Mouse (Mus musculus) layer of hippocampus, adult 2 months (tissue): ENCODE measurements at regions not wholly inside any gene's neighbourhood (a gene's known extent, or its start where the extent isn't known, plus 50 kb on each side); places are given as distances from the start of the nearest gene placed in this dataset.
A peak's percentile ranks its signal among the peaks of the same experiment; 100 is the strongest.

Experiments used
- DNase-seq, 2 experiments: peaks; one replicate each; pipeline ENCODE4 v3.0.0; 2022; ENCODE audit warnings: low spot score in 2 of 2
- H3K27ac ChIP-seq: fragments of 200-600 bp; 2 replicates; pipeline ENCODE4 v1.8.1; 2022
- H3K4me3 ChIP-seq: fragments of 200-600 bp; 2 replicates; pipeline ENCODE4 v1.8.1; 2022; ENCODE audit warnings: mild to moderate bottlenecking
- CTCF ChIP-seq: fragments of 200-600 bp; conservative IDR thresholded peaks from 2 replicates; pipeline ENCODE4 v1.8.1; 2022; ENCODE audit warnings: antibody characterized with exemption, mild to moderate bottlenecking, moderate library complexity

DNA sequence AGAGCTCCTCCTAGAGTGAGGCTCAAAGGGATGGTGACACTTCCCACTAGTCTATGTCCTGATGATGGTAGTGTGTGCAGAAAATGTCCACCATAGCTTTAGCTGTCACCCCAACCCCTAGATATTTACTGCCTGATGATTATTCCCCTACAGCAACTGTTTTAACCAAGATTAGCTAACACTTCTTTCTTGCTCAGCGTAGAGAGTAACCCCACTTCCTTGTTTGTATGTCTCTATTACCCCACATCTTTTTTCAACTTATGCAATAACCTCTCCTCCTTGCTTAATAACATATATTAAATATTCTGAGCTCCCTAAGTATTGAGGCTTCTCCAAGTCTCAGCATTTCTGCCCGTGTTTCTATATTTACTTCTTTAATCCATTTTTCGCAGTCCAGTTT, 404.2 kb upstream of the Cntn3 start:
- DNase-seq: no peak
- H3K4me3 ChIP-seq: no peak overlapping the region
- TF ChIP-seq CTCF: no peak
- no peak overlapping the region for H3K27ac ChIP-seq

DNA sequence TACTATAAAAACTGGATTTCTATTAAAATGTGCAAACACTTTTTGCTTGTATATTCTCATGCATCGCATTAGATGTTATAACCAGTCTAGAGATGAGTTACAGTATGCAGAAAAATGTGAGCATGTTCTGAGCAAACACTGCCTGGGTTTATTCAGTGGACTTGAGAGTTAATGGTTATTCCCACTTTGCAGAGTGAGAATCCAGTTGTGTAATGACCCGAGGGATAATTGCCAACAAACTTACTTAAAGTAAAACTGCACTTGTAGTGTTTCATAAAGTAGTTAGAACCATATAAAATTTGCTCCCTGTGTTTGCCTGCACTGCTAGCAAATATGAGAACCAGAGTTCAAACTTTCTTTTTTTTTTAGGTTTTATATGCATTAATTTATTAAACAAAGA, 450.4 kb upstream of the Cntn3 start:
- no peak for TF ChIP-seq CTCF
- DNase-seq: no peak
- no peak overlapping the region for H3K4me3 ChIP-seq
- no peak overlapping the region for H3K27ac ChIP-seq

DNA sequence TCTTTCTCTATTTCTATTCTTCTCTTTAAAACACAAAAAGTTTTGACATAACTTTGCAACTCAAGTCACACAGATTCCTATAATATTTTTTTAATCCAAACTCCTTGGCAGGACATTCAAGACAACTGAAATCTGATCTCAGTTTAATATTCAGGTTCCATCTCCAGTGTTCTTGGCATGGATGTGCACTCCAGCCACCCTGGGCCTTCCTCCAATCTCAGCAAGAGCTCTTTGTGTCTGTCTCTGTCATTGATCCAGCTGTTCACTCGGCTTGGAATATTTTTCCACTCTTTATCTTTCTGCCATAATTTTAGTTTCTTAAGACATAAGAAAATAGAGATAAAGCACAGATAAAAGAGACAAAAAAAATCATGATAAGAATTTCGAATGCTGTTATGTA, 451.1 kb upstream of the Cntn3 start:
- no peak overlapping the region for H3K4me3 ChIP-seq
- H3K27ac ChIP-seq: no peak overlapping the region
- TF ChIP-seq CTCF: no peak
- DNase-seq: peak in 1 of 2 experiments; percentile 19

DNA sequence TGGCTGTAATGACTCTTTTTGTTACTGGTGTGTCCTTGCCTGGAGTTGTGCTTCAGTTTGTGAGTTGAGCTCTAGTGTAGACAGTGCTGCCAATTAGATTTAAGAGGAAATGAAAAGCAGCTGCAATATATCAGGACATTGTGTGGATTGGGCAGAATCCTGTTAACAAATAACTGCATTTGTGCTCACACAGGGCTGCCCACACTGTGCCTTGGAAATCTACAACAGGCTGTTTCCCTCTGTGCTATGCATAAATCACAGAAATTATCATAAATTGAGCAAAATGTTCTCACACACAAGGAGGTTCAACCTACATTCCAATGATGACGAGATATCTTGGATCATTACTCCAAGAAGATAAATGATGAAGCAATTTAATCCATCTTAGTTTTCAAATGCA, 455.2 kb upstream of the Cntn3 start:
- TF ChIP-seq CTCF: no peak
- H3K27ac ChIP-seq: peak overlapping the region; percentile 37; the same call in 1 of the 2 replicates
- no peak overlapping the region for H3K4me3 ChIP-seq
- DNase-seq: peak; percentile 25 to 65

DNA sequence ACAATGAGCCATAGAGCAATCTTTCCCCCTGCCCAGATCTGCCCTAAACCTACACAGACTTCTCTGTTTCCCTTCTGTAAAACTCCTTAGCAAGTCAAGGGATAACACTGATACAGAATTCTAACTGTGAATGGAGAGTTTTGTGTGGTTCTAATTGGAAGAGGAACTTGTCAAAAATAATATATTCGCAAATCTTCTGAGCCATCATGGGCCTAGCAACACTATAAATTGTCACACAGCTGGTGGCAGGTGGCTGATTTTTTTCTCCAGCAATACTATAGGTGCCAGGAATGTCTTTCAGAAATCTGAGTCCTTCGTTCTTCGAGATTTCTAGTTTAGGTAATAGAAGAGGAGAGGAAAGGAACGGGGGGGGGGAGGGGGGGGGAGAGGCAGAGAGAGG, 460.5 kb upstream of the Cntn3 start:
- H3K27ac ChIP-seq: no peak overlapping the region
- no peak overlapping the region for H3K4me3 ChIP-seq
- no peak for TF ChIP-seq CTCF
- no peak for DNase-seq

DNA sequence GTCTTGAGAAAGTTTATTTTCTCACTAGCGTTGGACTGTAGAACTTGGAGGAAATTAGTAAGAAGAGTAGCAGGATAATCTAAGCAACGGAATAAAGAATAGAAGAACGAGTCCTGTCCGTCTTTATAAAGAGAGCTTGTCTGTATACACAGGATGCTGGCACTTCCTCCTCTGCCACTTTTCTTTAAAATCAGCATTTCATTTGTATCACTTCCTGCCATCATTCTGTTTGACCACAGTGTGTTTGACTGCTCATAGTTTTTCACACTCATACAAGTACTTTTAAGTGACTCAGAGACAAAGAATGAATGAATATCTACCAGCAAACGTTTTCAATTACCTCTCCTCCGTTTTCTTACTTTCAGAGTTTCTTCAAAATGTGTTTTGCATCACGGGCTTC, 461.0 kb upstream of the Cntn3 start:
- Histone ChIP-seq H3K4me3 (no peak overlapping the region), H3K27ac (no peak overlapping the region)
- DNase-seq: no peak
- TF ChIP-seq CTCF: no peak

DNA sequence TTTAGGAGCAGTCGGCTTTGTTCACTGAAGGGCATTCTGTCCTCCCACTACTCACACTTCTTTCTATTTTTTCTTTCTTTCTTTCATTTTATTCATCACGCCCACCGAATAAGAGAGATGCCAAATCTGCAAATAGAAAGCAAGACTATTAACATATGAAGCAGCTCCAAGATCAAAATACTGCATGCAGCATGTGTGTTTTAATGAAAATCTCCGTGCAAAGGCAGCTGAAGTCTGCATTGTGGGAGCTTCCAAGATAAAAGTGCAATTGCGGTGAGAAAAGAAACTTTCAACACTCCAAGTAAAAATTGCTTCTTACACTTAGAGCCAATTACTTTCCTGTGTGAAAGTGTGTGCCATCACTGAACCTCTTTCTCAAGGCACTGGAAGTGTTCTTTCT, 449.8 kb upstream of the Chl1 start:
- no peak overlapping the region for H3K27ac ChIP-seq
- H3K4me3 ChIP-seq: no peak overlapping the region
- TF ChIP-seq CTCF: no peak
- DNase-seq: peak in 1 of 2 experiments; percentile 56

DNA sequence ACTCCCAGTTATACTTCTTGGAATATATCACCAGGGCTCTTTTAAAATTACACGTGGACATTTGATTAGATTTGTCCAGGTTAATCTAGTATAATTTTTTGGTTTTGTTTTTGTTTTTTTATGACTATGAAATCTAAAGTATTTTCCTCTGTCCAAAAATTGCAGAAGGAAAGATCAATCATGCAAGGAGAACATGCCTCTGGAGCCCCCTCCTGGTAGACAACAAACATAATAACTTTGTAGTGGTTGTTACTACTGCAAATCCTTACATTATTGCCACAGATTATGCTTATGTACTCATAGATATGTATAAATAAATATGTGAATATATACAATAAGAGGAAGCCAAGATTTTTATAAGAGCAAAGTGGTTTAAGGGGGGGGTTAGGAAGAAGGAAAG, 404.2 kb upstream of the Chl1 start:
- DNase-seq: peak in 1 of 2 experiments; percentile 15
- no peak overlapping the region for H3K27ac ChIP-seq
- TF ChIP-seq CTCF: peak; percentile 76
- no peak overlapping the region for H3K4me3 ChIP-seq

DNA sequence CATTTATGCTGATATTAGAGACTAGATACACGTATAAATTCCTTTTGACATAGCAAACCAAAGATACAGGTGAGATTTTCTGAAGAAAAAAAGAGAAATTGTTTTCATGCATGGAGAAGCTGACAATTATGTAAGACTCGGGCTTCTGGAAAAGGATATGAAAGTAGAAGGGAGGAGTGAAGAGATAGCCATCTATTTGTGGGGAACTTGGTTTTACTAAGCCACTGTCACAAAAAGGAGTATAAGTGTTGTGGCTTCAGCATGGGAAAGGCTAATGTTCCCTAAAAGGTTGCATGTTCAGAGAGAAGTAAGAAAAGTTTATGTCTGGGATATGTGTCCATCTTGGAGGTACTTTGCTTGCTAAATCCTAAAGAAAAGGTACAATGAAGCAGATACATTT, 390.8 kb upstream of the Chl1 start:
- no peak for DNase-seq
- TF ChIP-seq CTCF: no peak

DNA sequence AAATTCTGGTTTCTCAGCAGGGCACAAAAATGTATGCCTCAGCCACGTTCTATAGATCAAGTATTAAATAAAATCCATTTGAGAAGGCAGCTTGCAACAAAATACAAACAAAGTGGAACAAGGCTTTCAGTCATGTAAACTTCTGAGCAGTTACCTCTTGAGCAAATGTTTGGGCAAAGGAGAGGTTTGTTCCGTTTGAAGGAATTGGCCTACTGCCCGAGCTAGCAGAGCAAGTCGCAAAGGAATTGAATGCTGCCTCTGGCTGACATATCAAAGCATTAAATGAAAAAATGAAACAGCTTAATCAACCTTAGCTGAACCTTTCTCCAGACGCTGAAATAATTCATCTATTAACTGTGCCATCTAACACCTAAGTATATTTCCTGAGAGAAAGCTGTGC, 369.5 kb upstream of the Chl1 start:
- no peak overlapping the region for H3K27ac ChIP-seq
- no peak for DNase-seq
- no peak for TF ChIP-seq CTCF
- no peak overlapping the region for H3K4me3 ChIP-seq

More for the DNA sequence above, 390.8 kb upstream of the Chl1 start:
- no peak overlapping the region for H3K4me3 ChIP-seq
- H3K27ac ChIP-seq: no peak overlapping the region

DNA sequence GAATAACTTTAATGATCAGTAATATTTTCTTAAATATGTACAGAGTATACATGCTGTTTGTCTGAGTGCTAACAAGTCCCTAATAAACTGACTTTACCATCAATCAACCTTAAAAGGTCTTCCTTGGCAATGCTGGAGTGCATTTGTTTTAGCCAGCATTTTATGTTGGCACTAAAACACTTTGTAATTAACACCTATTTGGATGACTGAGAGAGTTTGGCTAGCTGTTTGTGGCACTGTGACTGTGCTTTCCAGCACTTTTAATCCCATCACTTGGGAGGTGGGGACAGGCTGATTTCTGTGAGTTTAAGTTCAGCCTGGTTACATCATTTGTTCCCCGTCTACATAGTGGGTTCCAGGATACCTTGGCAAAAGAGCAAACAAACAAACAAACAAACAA, 332.5 kb upstream of the Chl1 start:
- DNase-seq: no peak
- no peak for TF ChIP-seq CTCF
- H3K27ac ChIP-seq: no peak overlapping the region
- no peak overlapping the region for H3K4me3 ChIP-seq

DNA sequence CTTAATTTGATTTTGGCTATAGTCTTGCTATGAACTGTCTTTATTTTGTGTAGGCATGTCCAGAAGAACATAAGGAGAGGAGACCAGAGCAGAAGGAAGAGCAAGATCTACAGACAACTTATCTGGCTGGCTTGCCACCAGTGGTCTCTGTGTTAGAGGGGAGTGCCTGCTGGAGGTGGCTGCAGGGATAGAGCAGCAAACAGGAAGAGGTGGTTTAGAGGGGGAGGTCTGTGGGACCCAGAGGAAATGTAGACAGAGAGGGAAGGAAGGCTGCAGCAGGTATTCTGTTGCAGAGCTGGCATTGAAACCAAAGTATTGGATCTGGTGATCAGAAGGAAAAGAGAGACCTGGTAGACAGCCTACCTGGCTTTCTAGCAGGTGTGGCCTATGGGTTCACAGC, 327.0 kb upstream of the Chl1 start:
- Histone ChIP-seq H3K4me3 (no peak overlapping the region), H3K27ac (no peak overlapping the region)
- no peak for DNase-seq
- TF ChIP-seq CTCF: no peak

DNA sequence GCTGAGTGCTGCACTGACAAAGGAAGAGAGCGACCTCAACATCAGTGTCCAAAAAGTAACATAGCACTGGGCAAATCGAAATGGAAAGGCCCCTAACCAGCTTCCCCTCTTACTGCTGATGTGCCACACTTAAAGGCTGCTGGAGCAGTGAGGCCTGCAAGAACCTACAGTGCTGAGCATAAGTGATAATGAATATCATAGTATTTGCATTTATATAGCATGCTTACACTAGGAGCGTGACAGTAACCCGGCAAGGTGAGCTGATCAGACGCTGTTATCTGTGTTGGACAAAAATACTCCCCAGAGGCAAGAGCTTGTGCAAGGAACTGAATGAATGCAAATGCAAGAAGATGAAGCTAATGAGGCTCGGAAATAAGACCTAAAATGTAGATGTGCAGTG, 313.5 kb upstream of the Chl1 start:
- DNase-seq: no peak
- Histone ChIP-seq H3K4me3 (no peak overlapping the region), H3K27ac (no peak overlapping the region)
- no peak for TF ChIP-seq CTCF

DNA sequence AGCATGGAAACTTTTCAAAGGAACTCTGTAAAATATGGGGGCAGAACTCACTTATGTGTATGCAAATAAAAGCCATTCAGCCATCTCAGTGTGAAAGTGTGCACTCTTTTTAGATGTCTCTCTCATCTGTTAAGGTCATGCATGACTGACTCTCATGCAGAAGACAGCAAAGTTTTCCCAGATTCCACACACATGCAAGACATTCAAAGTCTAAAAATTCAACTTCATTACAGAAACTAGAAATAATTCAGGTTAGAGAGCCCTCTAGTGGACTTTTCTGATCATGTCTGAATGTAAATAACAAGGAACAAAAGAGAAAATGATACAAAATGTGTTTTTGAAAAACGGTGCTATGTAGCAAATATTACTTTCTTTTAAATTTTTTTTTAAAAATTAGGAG, 308.8 kb upstream of the Chl1 start:
- TF ChIP-seq CTCF: peak; percentile 84
- H3K27ac ChIP-seq: no peak overlapping the region
- DNase-seq: no peak
- no peak overlapping the region for H3K4me3 ChIP-seq

DNA sequence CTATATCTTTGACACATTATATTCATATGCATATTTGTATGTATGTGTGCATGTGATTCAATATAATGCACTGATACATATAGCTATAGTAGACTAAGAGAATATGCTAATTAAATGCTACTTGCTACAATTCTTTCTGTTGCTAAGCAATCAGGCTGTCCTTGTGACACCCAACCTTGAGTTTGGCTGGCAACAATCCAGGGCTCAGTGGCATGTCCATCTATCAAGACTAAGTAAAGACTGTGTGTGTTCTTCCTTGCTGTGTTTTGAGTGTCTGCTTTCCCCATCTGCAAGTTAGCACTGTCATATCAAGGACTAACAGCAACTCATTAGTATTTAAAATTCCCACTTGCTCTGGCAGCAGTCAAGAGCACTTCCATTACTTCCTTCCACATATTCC, 301.2 kb upstream of the Chl1 start:
- TF ChIP-seq CTCF: no peak
- Histone ChIP-seq H3K4me3 (no peak overlapping the region), H3K27ac (no peak overlapping the region)
- DNase-seq: no peak
